Mouse (Mus musculus) forebrain, embryonic 12.5 days (tissue): ENCODE measurements around the gene Fdxr. TPM values are rescaled to one million over a fixed set of nuclear protein-coding genes. Genes with fewer than 3 reads are reported as not detected.

Experiments
- ATAC-seq: fragments of 200-750 bp; cut with Nextera tagmentation; 2 replicates; pipeline ENCODE4 v1.8.0; 2017; ENCODE audit warnings: moderate TSS enrichment; ENCODE audit not compliant: low FRiP score
- H3K27ac ChIP-seq: fragments of 300-500 bp; sonication (generic); 2 replicates; pipeline ENCODE4 v1.5.1; 2016; ENCODE audit warnings: mild to moderate bottlenecking
- H3K27me3 ChIP-seq: fragments of 300-500 bp; sonication (generic); 2 replicates; pipeline ENCODE4 v1.6.1; 2016; ENCODE audit warnings: mild to moderate bottlenecking
- H3K36me3 ChIP-seq: fragments of 300-500 bp; sonication (generic); replicated peaks from 2 replicates; pipeline ENCODE4 v1.6.1; 2016; ENCODE audit warnings: mild to moderate bottlenecking
- H3K4me1 ChIP-seq: fragments of 300-500 bp; sonication (generic); 2 replicates; pipeline ENCODE4 v1.6.1; 2016
- H3K4me2 ChIP-seq: fragments of 300-500 bp; sonication (generic); 2 replicates; pipeline ENCODE4 v1.6.1; 2016; ENCODE audit warnings: mild to moderate bottlenecking, moderate library complexity
- H3K4me3 ChIP-seq: fragments of 300-500 bp; sonication (generic); replicated peaks from 2 replicates; pipeline ENCODE4 v1.5.1; 2016; ENCODE audit warnings: mild to moderate bottlenecking
- H3K9ac ChIP-seq: fragments of 300-500 bp; sonication (generic); 2 replicates; pipeline ENCODE4 v1.6.1; 2016; ENCODE audit warnings: mild to moderate bottlenecking
- H3K9me3 ChIP-seq: fragments of 300-500 bp; sonication (generic); 2 replicates; pipeline ENCODE4 v1.6.1; 2016
- WGBS: fragments of 180-500 bp; shearing (Covaris S2); methylation state at CpG from one replicate; pipeline ENCODE4 v1.1.7; 2016; 5-methylcytosine and 5-hydroxymethylcytosine counted together
- polyA plus RNA-seq: library from polyadenylated mRNA; unstranded; fragments of >200 nt; fragmentation: Nextera tagmentation; extraction: Ambion mirVana; gene quantifications from 2 replicates; pipeline ENCODE4 v1.2.1, GENCODE M21; 2016

Gene Fdxr
- 16.9 and 17.4 TPM in 2 replicates for polyA plus RNA-seq

- Histone ChIP-seq H3K9me3 (no peaks in the 10 kb centered on the region), H3K4me2 (peak within 1 kb of the TSS; percentile 84), H3K4me1 (peaks cover 22% of the 10 kb centered on the region), H3K4me3 (peak within 1 kb of the TSS; percentile 51), H3K36me3 (no peaks in the 10 kb centered on the region), H3K27me3 (no peaks in the 10 kb centered on the region), H3K9ac (peak within 1 kb of the TSS; percentile 77), H3K27ac (peak within 1 kb of the TSS; percentile 90)
- peak; percentile 96 for ATAC-seq
- WGBS = under 1% methylated on average over 42 of the region's 42 CpGs
Measured at GRCm38 (mm10) chr11:115276780-115277603, at the start of gene Fdxr. Fdxr (minus strand) TSS chr11:115277050.

DNA sequence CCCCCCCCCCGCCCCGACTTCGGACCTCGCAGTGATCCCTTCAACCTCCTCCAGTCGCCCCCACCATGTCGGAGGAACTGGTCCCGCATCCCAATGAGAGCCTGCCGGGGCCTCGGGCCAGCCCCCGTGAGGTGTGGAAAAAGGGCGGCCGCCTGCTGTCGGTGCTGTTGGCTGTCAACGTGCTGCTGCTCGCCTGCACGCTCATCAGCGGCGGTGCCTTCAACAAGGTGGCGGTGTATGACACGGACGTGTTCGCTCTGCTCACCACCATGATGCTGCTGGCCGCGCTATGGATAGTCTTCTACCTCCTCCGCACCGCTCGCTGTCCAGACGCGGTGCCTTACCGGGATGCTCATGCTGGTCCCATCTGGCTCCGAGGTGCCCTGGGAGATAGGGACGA is 46.5 kb upstream of the Fdxr start:
- H3K27ac ChIP-seq = no peak overlapping the region
- peaks cover 28% of the 10 kb centered on the region for H3K4me1 ChIP-seq
- H3K9me3 ChIP-seq = no peaks in the 10 kb centered on the region
- H3K4me2 ChIP-seq = peak overlapping the region; percentile 19; the same call in 1 of the 2 replicates
- no peak for ATAC-seq
- WGBS = 23% methylated on average over 32 of the region's 32 CpGs
- H3K27me3 ChIP-seq = peaks cover 91% of the 10 kb centered on the region
- no peak overlapping the region for H3K4me3 ChIP-seq
- no peak overlapping the region for H3K9ac ChIP-seq
- no peaks in the 10 kb centered on the region for H3K36me3 ChIP-seq

- no peak within 1 kb of the TSS for H3K9ac ChIP-seq
- H3K27ac ChIP-seq = no peak within 1 kb of the TSS
- peaks cover 32% of the 10 kb centered on the region for H3K4me1 ChIP-seq
- H3K27me3 ChIP-seq = peaks cover 95% of the 10 kb centered on the region
- ATAC-seq = peak; percentile 62; the same call in 1 of the 2 replicates
- H3K4me2 ChIP-seq = peak within 1 kb of the TSS; percentile 35
- H3K36me3 ChIP-seq = no peaks in the 10 kb centered on the region
- H3K4me3 ChIP-seq = peak within 1 kb of the TSS; percentile 13; the same call in 1 of the 2 replicates
- 4% methylated on average over 35 of the region's 35 CpGs for WGBS
- no peaks in the 10 kb centered on the region for H3K9me3 ChIP-seq
Measured at GRCm38 (mm10) chr11:115321906-115322693, 45.2 kb upstream of the Fdxr start, which contains the start of gene Ush1g. Ush1g (minus strand) TSS chr11:115322041.

DNA sequence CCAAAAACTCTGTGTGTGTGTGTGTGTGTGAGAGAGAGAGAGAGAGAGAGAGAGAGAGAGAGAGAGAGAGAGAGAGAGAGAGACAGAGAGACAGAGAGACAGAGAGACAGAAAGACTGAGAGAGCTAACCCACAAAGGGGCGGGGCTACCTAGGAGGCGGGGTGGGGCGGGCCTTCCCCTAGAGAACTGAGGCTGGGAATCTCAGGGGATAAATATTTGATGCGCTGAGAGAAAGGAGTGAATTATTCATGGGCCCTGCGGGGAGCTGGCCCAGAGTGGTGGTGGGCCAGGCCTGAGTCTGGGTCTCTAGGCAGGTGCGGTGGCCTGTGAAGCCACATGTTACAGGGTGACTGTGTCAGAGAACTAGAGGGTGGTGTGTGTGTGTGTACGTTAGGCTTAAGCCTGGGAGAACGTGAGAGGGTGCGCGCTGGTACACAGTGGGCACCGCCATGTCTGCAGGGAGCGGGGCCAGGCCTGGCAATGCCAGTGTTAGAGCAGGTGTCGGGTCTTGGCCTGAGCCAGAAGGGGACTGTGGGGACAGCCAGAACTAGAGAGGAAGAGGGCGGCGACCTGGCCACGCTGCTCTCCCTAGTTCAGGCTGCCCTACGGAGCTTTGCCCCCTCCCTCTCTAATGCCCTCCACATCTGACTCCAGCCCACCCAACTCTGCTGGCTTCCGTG is 43.0 kb upstream of the Fdxr start:
- no peak overlapping the region for H3K4me3 ChIP-seq
- no peak for ATAC-seq
- H3K4me1 ChIP-seq = peaks cover 32% of the 10 kb centered on the region
- H3K36me3 ChIP-seq = no peaks in the 10 kb centered on the region
- no peak overlapping the region for H3K9ac ChIP-seq
- H3K4me2 ChIP-seq = no peak overlapping the region
- 3% methylated on average over 18 of the region's 18 CpGs for WGBS
- H3K27ac ChIP-seq = no peak overlapping the region
- H3K27me3 ChIP-seq = peaks cover 100% of the 10 kb centered on the region
- H3K9me3 ChIP-seq = no peaks in the 10 kb centered on the region

DNA sequence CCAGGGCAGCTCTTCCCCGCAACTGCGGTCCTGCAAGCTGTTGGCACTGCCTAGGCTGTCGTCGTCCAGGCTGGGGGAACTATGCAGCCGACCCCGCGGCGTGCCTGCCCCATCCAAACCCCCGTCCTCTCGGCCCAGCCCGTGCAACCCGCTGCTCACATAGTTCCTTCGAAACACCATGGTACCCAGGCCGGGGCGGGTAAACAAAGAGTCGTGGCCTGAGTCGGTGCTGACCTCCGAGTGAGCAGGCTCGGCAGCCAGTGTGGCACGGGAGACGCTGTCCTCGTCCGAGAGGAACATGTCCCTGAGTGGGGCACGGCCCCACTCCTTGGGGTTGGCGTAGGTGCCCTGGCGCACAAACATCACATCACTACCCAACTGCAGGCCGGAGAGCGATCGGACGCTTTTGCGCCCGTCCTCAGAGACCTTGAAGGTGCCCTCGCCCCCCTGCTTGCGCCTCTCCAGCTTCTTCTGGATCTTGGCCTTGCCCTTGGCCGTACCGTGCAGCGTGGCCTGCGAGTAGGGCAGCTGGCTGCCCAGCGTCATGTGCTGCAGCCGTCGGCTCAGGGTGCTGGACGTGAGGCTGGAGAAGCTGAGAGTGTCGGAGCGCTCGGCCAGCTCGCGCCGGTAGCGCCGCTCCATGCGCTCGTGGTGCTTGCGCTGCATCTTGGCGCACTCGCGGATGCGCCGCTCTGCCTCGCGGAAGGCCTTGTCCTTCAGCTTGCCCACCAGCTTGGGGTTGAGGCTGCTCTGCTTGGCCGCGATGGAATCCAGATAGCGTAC is 41.6 kb upstream of the Fdxr start:
- Histone ChIP-seq H3K27ac (no peak overlapping the region), H3K36me3 (no peaks in the 10 kb centered on the region), H3K4me1 (peaks cover 32% of the 10 kb centered on the region), H3K27me3 (peaks cover 100% of the 10 kb centered on the region), H3K9ac (no peak overlapping the region), H3K4me2 (no peak overlapping the region), H3K9me3 (no peaks in the 10 kb centered on the region), H3K4me3 (peak overlapping the region; percentile 6; the same call in 1 of the 2 replicates)
- 3% methylated on average over 63 of the region's 63 CpGs for WGBS
- no peak for ATAC-seq

- Histone ChIP-seq H3K36me3 (no peaks in the 10 kb centered on the region), H3K9me3 (no peaks in the 10 kb centered on the region), H3K4me2 (no peak overlapping the region), H3K4me1 (peaks cover 27% of the 10 kb centered on the region), H3K4me3 (no peak overlapping the region), H3K27ac (no peak overlapping the region), H3K27me3 (peaks cover 100% of the 10 kb centered on the region), H3K9ac (no peak overlapping the region)
- 61% methylated on average over 7 of the region's 7 CpGs for WGBS
- ATAC-seq = no peak
Measured at GRCm38 (mm10) chr11:115317204-115317603, 40.4 kb upstream of the Fdxr start.

GRCm38 (mm10) chr11:115314249-115314648 is 37.4 kb upstream of the Fdxr start:
- Histone ChIP-seq H3K4me1 (peaks cover 10% of the 10 kb centered on the region), H3K4me2 (no peak overlapping the region), H3K36me3 (no peaks in the 10 kb centered on the region), H3K9me3 (no peaks in the 10 kb centered on the region), H3K27me3 (peaks cover 76% of the 10 kb centered on the region), H3K9ac (no peak overlapping the region), H3K27ac (no peak overlapping the region), H3K4me3 (no peak overlapping the region)
- 49% methylated on average over 2 of the region's 2 CpGs for WGBS
- ATAC-seq = no peak

DNA sequence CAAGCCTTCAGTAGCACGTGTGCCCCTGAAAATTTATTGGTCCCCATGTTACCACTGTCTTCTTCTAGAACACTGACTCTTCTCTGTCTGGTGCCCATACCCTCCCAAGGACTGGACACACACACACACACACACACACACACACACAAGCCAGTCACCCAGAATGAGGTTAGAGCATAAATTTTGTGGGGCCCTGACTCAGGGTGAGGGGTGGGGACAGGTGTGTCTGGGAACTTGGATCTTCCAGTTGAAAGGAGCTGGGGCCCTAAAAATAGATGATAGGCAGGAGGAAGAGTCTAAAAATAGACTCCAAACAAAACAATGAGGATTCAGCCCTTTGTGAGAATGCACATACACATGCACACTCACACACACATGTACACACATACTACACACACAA is 31.9 kb upstream of the Fdxr start:
- no peaks in the 10 kb centered on the region for H3K9me3 ChIP-seq
- H3K9ac ChIP-seq = no peak overlapping the region
- H3K36me3 ChIP-seq = no peaks in the 10 kb centered on the region
- H3K4me3 ChIP-seq = no peak overlapping the region
- no peak for ATAC-seq
- no peak overlapping the region for H3K4me2 ChIP-seq
- H3K27ac ChIP-seq = no peak overlapping the region
- WGBS = 75% methylated on average over 1 of the region's 1 CpGs
- H3K27me3 ChIP-seq = peaks cover 44% of the 10 kb centered on the region
- peaks cover 7% of the 10 kb centered on the region for H3K4me1 ChIP-seq

DNA sequence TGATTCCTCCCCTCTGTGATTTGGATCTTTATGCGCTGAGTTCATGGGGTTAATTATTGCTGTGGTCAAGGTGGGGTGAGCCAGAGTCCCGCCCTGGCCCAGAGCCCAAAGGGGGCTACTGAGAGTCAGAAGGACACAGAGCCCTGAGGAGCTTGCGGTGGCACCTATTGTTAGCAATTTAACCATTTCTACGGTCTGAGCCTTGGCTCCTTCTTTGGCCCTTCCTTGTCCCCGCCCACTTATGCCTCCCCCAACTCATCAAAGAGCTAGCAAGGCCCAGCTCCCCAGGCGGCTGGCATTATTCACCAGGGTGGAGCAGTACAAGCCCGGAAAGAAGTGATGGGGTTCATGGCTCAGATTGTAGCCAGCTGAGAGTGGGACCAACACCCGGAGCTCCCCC is 30.0 kb upstream of the Fdxr start, which contains the start of gene Otop2:
TSS of gene Otop2 (plus strand) at position 301 of the 400 bp plus-strand sequence.
- no peaks in the 10 kb centered on the region for H3K9me3 ChIP-seq
- no peak for ATAC-seq
- peaks cover 7% of the 10 kb centered on the region for H3K4me1 ChIP-seq
- H3K9ac ChIP-seq = peak within 1 kb of the TSS; percentile 25; the same call in 1 of the 2 replicates
- 17% methylated on average over 8 of the region's 8 CpGs for WGBS
- H3K36me3 ChIP-seq = no peaks in the 10 kb centered on the region
- H3K4me2 ChIP-seq = no peak within 1 kb of the TSS
- no peak within 1 kb of the TSS for H3K27ac ChIP-seq
- H3K27me3 ChIP-seq = peaks cover 25% of the 10 kb centered on the region
- H3K4me3 ChIP-seq = no peak within 1 kb of the TSS

- Histone ChIP-seq H3K36me3 (no peaks in the 10 kb centered on the region), H3K4me2 (no peak overlapping the region), H3K9me3 (no peaks in the 10 kb centered on the region), H3K9ac (no peak overlapping the region), H3K4me3 (no peak overlapping the region), H3K4me1 (peaks cover 7% of the 10 kb centered on the region), H3K27ac (no peak overlapping the region), H3K27me3 (peaks cover 30% of the 10 kb centered on the region)
- no peak for ATAC-seq
- WGBS = 80% methylated on average over 8 of the region's 8 CpGs
Measured at GRCm38 (mm10) chr11:115303167-115303566, 26.3 kb upstream of the Fdxr start.

DNA sequence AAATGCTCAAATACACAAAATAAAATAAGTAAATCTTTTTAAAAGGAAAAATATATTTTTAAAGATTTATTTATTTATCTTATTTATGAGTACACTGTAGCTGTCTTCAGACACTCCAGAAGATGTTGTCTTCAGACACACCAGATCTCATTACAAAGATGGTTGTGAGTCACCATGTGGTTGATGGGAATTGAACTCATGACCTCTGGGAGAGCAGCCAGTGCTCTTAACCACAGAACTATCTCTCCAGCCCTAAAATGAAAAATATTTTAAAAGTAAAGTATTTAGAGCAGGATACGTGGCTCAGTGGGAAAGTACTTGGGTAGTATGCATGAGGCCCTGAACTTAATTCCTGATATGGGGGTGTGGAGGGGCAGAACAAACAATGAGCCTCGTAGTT is 24.5 kb upstream of the Fdxr start:
- no peak overlapping the region for H3K9ac ChIP-seq
- ATAC-seq = no peak

More for the DNA sequence above, 24.5 kb upstream of the Fdxr start:
- Histone ChIP-seq H3K27ac (no peak overlapping the region), H3K4me2 (no peak overlapping the region), H3K27me3 (peaks cover 31% of the 10 kb centered on the region; the same call in 1 of the 2 replicates), H3K36me3 (no peaks in the 10 kb centered on the region), H3K9me3 (no peaks in the 10 kb centered on the region), H3K4me1 (peaks cover 11% of the 10 kb centered on the region), H3K4me3 (no peak overlapping the region)
- 92% methylated on average over 2 of the region's 2 CpGs for WGBS
